Mouse (Mus musculus) spleen, adult 2 months (tissue): ENCODE measurements at regions not wholly inside any gene's neighbourhood (a gene's known extent, or its start where the extent isn't known, plus 50 kb on each side); places are given as distances from the start of the nearest gene placed in this dataset.

Experiments used
- CTCF ChIP-seq: fragments of 200-500 bp; IDR thresholded peaks from 2 replicates; pipeline ENCODE4 v1.5.1; 2011; ENCODE audit warnings: mild to moderate bottlenecking, inconsistent platforms; ENCODE audit not compliant: insufficient read depth, insufficient read length, insufficient replicate concordance; ENCODE audit errors: extremely low read depth
- POLR2A ChIP-seq: fragments of 200-500 bp; IDR thresholded peaks from 2 replicates; pipeline ENCODE4 v1.6.1; 2011; ENCODE audit warnings: low read depth, low read length, inconsistent platforms

DNA sequence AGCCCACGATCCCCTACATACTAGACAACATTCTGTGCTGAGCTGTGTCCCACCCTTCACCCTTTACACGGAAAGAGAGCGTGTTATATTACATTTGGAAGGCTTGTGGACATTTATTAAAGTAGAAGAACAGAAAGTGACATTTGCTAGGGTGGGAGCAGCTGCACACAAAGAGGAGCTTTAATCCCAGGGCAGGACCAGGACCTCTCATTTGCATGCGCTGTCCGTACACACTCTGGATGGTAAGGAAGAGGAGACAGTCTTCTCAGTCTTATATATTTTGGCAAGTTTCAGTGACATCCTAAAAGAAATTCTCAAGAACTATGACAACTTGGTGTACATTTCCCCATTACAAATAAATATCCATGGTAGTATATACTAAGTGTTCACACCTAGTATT lies 114.8 kb downstream of the Olfr721-ps1 start:
- no peak for TF ChIP-seq POLR2A
- TF ChIP-seq CTCF: no peak
